Mouse (Mus musculus) urinary bladder, postnatal 4 days (tissue): ENCODE measurements at regions not wholly inside any gene's neighbourhood (a gene's known extent, or its start where the extent isn't known, plus 50 kb on each side); places are given as distances from the start of the nearest gene placed in this dataset.

Source experiments
- DNase-seq, 2 experiments: peaks; one replicate each; pipeline ENCODE4 v3.0.0; 2021 to 2022; ENCODE audit warnings: low spot score in 2 of 2

GRCm38 (mm10) chr7:37388843-37389702, 384.4 kb downstream of the Zfp536 start:
- DNase-seq: no peak

- no peak for DNase-seq
These were observed 383.7 kb downstream of the Zfp536 start for GRCm38 (mm10) chr7:37389703-37390087.

- no peak for DNase-seq
These were observed 383.2 kb downstream of the Zfp536 start for GRCm38 (mm10) chr7:37390271-37390670.

DNA sequence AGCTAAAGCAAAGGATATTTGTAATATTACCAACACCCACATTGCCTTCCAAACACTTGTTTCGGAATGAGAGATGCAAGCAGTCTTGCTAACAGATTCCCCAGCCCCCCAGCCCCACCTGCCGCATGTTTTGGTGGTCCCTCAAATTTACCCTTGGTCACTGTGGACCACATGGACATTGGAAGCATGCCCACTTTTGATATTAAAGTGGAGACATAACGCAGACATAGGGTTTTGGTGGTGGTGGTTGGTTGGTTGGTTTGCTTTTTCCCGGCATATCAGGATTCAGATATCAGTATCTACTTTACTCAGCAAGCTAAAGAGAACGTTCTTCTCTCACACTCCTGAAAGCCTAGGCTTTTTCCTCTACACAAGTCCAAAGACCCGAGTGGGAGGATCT, 381.3 kb downstream of the Zfp536 start:
- DNase-seq: no peak

GRCm38 (mm10) chr7:37392604-37393003, 380.8 kb downstream of the Zfp536 start:
- DNase-seq: no peak

DNA sequence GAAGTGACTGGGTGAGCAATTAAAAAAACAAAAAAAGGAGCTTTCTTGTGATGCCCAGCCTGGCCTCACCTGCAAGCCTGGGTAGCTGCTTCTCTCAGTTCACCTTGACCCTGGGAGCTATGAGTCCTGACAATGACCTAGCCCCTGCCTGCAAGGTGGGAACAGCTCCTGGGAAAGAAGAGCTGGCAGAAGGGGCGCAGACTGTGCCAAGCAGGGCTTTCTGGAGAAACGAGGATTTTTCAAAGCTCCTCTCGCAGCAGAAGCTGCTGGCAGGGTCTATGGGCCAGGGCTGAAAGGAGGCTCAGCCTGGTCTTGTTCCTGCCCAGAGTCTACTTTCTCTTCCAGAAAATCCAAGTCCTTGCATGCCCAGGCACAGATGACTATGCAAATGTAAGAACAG, 380.4 kb downstream of the Zfp536 start:
- no peak for DNase-seq

DNA sequence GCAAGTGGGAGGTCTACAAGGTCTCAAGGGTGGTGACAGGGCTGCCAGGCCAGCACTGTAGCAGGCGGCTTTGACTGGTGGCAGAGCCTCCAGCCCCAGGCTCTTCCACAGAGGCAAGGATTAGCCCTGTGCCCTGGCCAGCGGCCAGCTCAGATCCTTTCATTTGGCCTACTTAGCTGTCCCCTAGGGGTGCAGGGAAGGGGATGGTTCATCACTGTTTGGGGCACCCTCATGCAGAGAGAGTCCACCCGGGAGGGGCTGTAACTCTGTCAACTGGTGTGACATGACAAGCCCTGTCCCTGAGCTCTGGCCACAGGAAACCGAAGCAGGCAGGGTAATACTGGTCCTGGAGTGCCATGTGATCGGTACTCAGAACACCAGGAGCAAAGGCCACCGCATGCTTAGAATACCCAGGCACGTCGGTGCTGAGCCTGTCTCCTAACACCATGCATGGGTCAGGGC, 378.4 kb downstream of the Zfp536 start:
- no peak for DNase-seq

DNA sequence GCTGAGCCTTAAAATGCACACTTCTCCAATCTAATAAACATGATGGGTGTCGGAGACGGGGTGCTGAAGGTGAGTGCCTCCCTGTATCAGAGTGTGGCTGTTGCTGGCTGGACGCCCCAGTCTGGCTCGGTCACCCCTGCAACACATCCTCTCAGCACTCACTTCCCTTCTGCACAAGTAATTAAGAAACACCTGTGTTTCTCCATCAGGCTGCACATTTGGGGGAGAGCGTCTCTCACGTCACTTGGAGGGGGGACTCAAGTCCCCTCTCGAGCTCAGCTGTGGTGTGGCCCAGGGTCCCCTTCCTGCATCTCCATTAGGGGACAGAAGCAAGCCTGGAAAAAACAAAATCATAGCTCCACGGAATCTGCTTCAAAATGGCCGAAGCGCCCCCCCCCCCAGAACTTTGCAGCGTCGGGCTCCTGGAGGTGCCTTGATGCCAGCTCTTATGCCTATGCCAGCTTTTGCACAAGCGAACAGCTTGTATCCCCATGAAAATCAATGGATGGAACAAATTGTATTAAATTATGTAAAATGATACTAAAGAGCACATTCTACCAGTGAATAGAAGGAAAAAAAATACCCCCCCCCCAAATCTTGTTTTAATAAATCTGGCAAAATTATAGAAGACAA, 377.4 kb downstream of the Zfp536 start:
- no peak for DNase-seq

GRCm38 (mm10) chr7:37403483-37403882, 370.0 kb downstream of the Zfp536 start:
- DNase-seq: no peak

- no peak for DNase-seq
These were observed 360.1 kb downstream of the Zfp536 start for GRCm38 (mm10) chr7:37413350-37413749.

- no peak for DNase-seq
These were observed 351.7 kb downstream of the Zfp536 start for GRCm38 (mm10) chr7:37421704-37422103.
